Mouse (Mus musculus): Measurements from ENCODE around the gene Spag7. TPM values are rescaled to one million over a fixed set of nuclear protein-coding genes. Genes with fewer than 3 reads are reported as not detected.

Gene Spag7
- total RNA-seq, 2 experiments from 2014 or later = 53.5 to 53.8 TPM

- no peak for DNase-seq (ENCODE audit: low spot score in 2 of 2)
- intact Hi-C loops (cut with DNase I) = no loop called here
Measured at GRCm38 (mm10) chr11:70625473-70625872, 43.7 kb downstream of the Spag7 start.

GRCm38 (mm10) chr11:70623053-70623742, 46.0 kb downstream of the Spag7 start:
- intact Hi-C loops (cut with DNase I) = no loop called here
- no peak for DNase-seq (ENCODE audit: low spot score in 2 of 2)

GRCm38 (mm10) chr11:70621972-70622814, 47.0 kb downstream of the Spag7 start:
- intact Hi-C loops (cut with DNase I) = no loop called here
- no peak for DNase-seq (ENCODE audit: low spot score in 2 of 2)

- no peak for DNase-seq (ENCODE audit: low spot score in 2 of 2)
- intact Hi-C loops (cut with DNase I) = no loop called here
Measured at GRCm38 (mm10) chr11:70619101-70619500, 50.1 kb downstream of the Spag7 start, which contains the start of gene Chrne. TSS of gene Chrne (minus strand) at chr11:70619216.

- intact Hi-C loops (cut with DNase I) = no loop called here
- no peak for DNase-seq (ENCODE audit: low spot score in 2 of 2)
Measured at GRCm38 (mm10) chr11:70615516-70616093, 53.6 kb downstream of the Spag7 start, which contains the start of gene 4930544D05Rik. TSS of gene 4930544D05Rik (plus strand) at chr11:70615848.

- intact Hi-C loops (cut with DNase I) = no loop called here
- no peak for DNase-seq (ENCODE audit: low spot score in 2 of 2)
Measured at GRCm38 (mm10) chr11:70615074-70615473, 54.1 kb downstream of the Spag7 start.

Small RNA genes lying within 50 kb of the gene (microRNA-seq; reads per million reads assigned to microRNA genes)
- 0.67 to 1.6 reads per million in 2 experiments for gene Mir6925

Other genes starting within 250 kb of the Spag7 start
- 10 to 100 TPM; 75.1 to 78.6 TPM for gene Arrb2, start 236.8 kb downstream of the Spag7 start, total RNA-seq (2021)
- 10 to 100 TPM; 14.4 to 15.9 TPM for gene Med11, start 217.5 kb downstream of the Spag7 start, total RNA-seq (2021)
- under 1 TPM; 0.46 to 0.55 TPM for gene Zmynd15, start 210.0 kb downstream of the Spag7 start, total RNA-seq (2021)
- gene Cxcl16, start 209.4 kb downstream of the Spag7 start, total RNA-seq (2021) = 1 to 10 TPM in 1 of 2 experiments, under 1 TPM in 1; 0.66 to 1.3 TPM
- under 1 TPM in 1 of 2 experiments, not detected in 1; 0.87 TPM for gene Tm4sf5, start 164.2 kb downstream of the Spag7 start, total RNA-seq (2021)
- not detected for gene Vmo1, start 154.8 kb downstream of the Spag7 start, total RNA-seq (2021)
- not detected for gene Gltpd2, start 150.2 kb downstream of the Spag7 start, total RNA-seq (2021)
- gene Psmb6, start 144.0 kb downstream of the Spag7 start, total RNA-seq (2021) = 100 to 1,000 TPM; 181 to 196 TPM
- gene Gm40193, start 136.5 kb downstream of the Spag7 start, total RNA-seq (2021) = not detected
- 10 to 100 TPM; 14.8 to 17.4 TPM for gene Pld2, start 129.4 kb downstream of the Spag7 start, total RNA-seq (2021)
- 100 to 1,000 TPM; 346 to 351 TPM for gene Mink1, start 106.5 kb downstream of the Spag7 start, total RNA-seq (2021)
- 1 to 10 TPM in 1 of 2 experiments, under 1 TPM in 1; 0.51 to 1.2 TPM for gene 4930544D05Rik, start 53.6 kb downstream of the Spag7 start, total RNA-seq (2021)
- not detected for gene Chrne, start 50.2 kb downstream of the Spag7 start, total RNA-seq (2021)
- not detected for gene Gp1ba, start 30.3 kb downstream of the Spag7 start, total RNA-seq (2021)
- gene Rnf167, start 22.2 kb downstream of the Spag7 start, total RNA-seq (2021) = 10 to 100 TPM; 67.3 to 69.1 TPM
- 100 to 1,000 TPM; 120 to 125 TPM for gene Slc25a11, start 21.9 kb downstream of the Spag7 start, total RNA-seq (2021)
- gene Pfn1, start 14.8 kb downstream of the Spag7 start, total RNA-seq (2021) = 100 to 1,000 TPM; 267 to 286 TPM
- 1 to 10 TPM; 8.3 to 8.6 TPM for gene Eno3, start 12.2 kb downstream of the Spag7 start, total RNA-seq (2021)
- gene Camta2, start 18.7 kb upstream of the Spag7 start, total RNA-seq (2021) = 100 to 1,000 TPM; 217 to 223 TPM
- 1 to 10 TPM; 1.4 to 1.6 TPM for gene Inca1, start 30.7 kb upstream of the Spag7 start, total RNA-seq (2021)
- 10 to 100 TPM; 43.9 to 46.0 TPM for gene Kif1c, start 31.1 kb upstream of the Spag7 start, total RNA-seq (2021)
- gene Zfp3, start 94.8 kb upstream of the Spag7 start, total RNA-seq (2021) = 10 to 100 TPM; 14.6 to 14.8 TPM
- gene Scimp, start 143.2 kb upstream of the Spag7 start, total RNA-seq (2021) = not detected
- gene Rabep1, start 175.4 kb upstream of the Spag7 start, total RNA-seq (2021) = 100 to 1,000 TPM; 110 to 118 TPM

All from left cerebral cortex, postnatal 14 days (tissue).